Mouse (Mus musculus): ENCODE results near the gene Sgk1. TPM values are rescaled to one million over a fixed set of nuclear protein-coding genes. Genes with fewer than 3 reads are reported as not detected.
"Not testable (repeated sequence)": the region's sequence is repeated elsewhere in the genome, so short reads cannot be mapped to it uniquely, and the experiment has no call there.

Sgk1 gene
- polyA plus RNA-seq, 1 experiment from 2014 or later, result 71.0 TPM

DNA sequence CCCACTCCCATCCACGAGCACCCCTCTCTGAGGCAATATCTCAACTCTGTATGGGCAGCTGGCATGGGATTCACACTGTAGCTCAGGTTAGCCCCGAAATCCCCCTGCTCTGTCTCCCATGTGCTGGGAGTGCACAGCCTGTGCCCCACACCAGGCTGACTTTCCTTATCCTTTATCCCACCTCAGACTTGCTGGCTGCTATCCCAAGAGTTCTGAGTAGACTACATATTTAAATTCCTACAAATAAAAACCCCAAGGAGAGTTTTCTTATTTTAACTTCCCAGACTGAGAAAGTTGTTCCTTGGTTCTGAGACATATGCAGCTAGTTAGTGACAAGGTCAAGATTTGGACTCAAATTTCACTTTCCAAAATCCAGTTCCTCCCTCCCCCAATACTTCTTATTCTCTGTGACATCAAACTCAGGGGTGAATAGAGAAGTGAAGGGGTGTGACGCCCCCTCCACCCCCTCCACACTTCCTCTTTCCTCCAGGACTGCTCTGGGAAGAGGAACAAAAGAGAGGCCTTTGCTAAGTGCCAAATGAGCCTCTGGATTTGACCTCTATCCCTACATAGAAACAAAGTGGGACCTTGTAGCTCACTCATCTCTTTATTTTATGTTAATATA is 7.3 kb downstream of the Sgk1 start:
- no peaks in the 10 kb centered on the region for H3K9me3 ChIP-seq (ENCODE audit: control insufficient read depth, low read length)
- 67% methylated on average over 3 of the region's 3 CpGs for WGBS
- no peak for ATAC-seq (ENCODE audit: low read depth)
- no peaks in the 10 kb centered on the region for H3K27me3 ChIP-seq (ENCODE audit: control insufficient read depth, insufficient read depth, low read depth, low read length)
- no peak overlapping the region for H3K4me3 ChIP-seq (ENCODE audit: low read length)
- no peaks in the 10 kb centered on the region for H3K4me1 ChIP-seq (replicated peaks; ENCODE audit: control insufficient read depth, insufficient read depth, low read length)
- no peaks in the 10 kb centered on the region for H3K36me3 ChIP-seq (ENCODE audit: control insufficient read depth, insufficient read depth, low read length)
- H3K27ac ChIP-seq (ENCODE audit: low read length), result no peak overlapping the region
- no peak overlapping the region for H3K9ac ChIP-seq (ENCODE audit: low read length)
- H3K4me2 ChIP-seq (ENCODE audit: low read depth, low read length), result no peak overlapping the region

DNA sequence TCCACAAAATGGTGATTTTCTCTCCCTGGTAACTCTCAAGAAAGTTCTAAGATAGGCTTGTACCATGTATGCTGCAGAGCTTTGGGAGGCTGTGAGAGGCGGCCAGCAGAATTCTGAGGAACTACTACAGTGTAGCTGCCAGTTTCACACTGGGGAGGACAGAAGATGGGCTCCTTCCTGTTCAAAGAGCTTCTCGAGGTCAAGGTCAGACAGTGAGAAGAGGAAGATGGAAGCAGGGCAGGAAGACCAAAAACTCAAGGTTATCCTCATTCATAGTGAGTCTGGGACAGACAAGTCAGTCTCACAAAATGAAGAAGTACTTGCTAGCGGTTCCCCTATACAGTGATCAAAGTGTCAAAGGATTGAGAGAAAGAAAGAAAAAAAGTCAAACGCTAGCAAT is 8.3 kb downstream of the Sgk1 start:
- ATAC-seq (ENCODE audit: low read depth), result no peak
- whole genome bisulfite sequencing, result 83% methylated on average over 4 of the region's 4 CpGs
- no peaks in the 10 kb centered on the region for H3K27me3 ChIP-seq (ENCODE audit: control insufficient read depth, insufficient read depth, low read depth, low read length)
- no peaks in the 10 kb centered on the region for H3K36me3 ChIP-seq (ENCODE audit: control insufficient read depth, insufficient read depth, low read length)
- H3K4me2 ChIP-seq (ENCODE audit: low read depth, low read length), result no peak overlapping the region
- H3K4me3 ChIP-seq (ENCODE audit: low read length), result no peak overlapping the region
- no peak overlapping the region for H3K27ac ChIP-seq (ENCODE audit: low read length)
- no peak overlapping the region for H3K9ac ChIP-seq (ENCODE audit: low read length)
- H3K4me1 ChIP-seq (replicated peaks; ENCODE audit: control insufficient read depth, insufficient read depth, low read length), result no peaks in the 10 kb centered on the region
- no peaks in the 10 kb centered on the region for H3K9me3 ChIP-seq (ENCODE audit: control insufficient read depth, low read length)

DNA sequence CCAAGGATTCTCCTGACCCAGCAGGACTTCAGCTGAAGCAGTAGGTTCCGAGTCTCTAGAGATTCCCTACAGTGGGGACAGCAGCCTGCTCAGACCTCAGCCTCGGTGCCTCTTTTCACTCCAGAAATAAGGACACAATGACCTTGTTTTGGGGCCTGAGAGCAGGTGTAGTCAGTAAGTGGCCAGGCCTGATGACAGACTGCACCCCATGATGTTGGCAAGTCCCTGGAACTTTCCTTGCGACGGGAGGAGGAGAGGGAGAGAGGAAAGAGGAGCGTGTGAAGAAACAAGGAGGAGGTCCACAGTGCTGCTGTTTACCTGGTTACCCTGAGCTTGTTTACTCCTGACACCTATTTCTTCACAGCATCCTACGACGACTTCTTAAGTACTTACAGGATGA is 9.5 kb downstream of the Sgk1 start:
- Histone ChIP-seq H3K4me3 (ENCODE audit: low read length) (no peak overlapping the region), H3K4me2 (ENCODE audit: low read depth, low read length) (no peak overlapping the region), H3K4me1 (replicated peaks; ENCODE audit: control insufficient read depth, insufficient read depth, low read length) (no peaks in the 10 kb centered on the region), H3K27ac (ENCODE audit: low read length) (no peak overlapping the region), H3K36me3 (ENCODE audit: control insufficient read depth, insufficient read depth, low read length) (no peaks in the 10 kb centered on the region), H3K9ac (ENCODE audit: low read length) (no peak overlapping the region), H3K27me3 (ENCODE audit: control insufficient read depth, insufficient read depth, low read depth, low read length) (no peaks in the 10 kb centered on the region), H3K9me3 (ENCODE audit: control insufficient read depth, low read length) (no peaks in the 10 kb centered on the region)
- ATAC-seq (ENCODE audit: low read depth), result no peak
- 29% methylated on average over 7 of the region's 7 CpGs for WGBS

DNA sequence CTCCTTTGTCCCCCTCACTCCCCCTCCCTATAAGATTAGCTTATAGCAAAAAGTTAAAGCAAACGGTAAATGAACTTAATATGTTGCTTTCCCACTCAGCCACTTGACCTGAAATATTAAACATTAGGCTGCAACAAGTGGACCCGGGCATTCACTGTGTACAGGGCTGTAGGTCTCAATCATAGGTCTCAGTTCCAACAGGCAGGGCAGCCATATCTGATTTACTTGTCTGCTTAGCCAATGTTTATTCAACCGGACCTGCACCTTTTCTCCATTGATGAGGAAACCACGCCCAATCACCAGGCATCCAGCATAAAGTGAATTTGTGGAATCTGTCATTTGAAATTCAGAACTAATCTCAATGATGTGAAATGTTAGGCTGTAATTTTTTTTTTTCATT is 10.1 kb downstream of the Sgk1 start:
- H3K27me3 ChIP-seq (ENCODE audit: control insufficient read depth, insufficient read depth, low read depth, low read length), result no peaks in the 10 kb centered on the region
- H3K36me3 ChIP-seq (ENCODE audit: control insufficient read depth, insufficient read depth, low read length), result no peaks in the 10 kb centered on the region
- no peak overlapping the region for H3K9ac ChIP-seq (ENCODE audit: low read length)
- no peak for ATAC-seq (ENCODE audit: low read depth)
- no peak overlapping the region for H3K4me3 ChIP-seq (ENCODE audit: low read length)
- 44% methylated on average over 4 of the region's 4 CpGs for WGBS
- H3K27ac ChIP-seq (ENCODE audit: low read length), result no peak overlapping the region
- H3K9me3 ChIP-seq (ENCODE audit: control insufficient read depth, low read length), result no peaks in the 10 kb centered on the region
- no peaks in the 10 kb centered on the region for H3K4me1 ChIP-seq (replicated peaks; ENCODE audit: control insufficient read depth, insufficient read depth, low read length)
- no peak overlapping the region for H3K4me2 ChIP-seq (ENCODE audit: low read depth, low read length)

DNA sequence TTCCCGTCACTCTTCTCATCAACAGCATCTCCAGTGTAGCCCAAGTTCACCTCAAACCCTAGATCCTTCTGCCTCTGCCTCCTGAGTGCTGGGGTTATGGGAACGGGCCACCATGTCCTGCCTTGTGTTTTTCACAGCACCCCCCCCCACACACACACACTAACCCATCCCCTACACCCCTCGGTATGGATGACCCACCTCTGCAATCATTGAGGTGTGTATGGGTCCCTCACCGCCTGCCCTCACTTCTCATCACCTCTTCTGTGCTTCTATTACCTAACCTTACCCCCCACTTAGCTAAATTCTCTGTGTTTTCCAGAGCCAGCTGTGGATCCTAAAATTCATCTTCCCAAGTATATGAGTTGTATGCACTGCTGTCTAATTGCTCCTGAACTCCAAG is 16.4 kb downstream of the Sgk1 start:
- H3K36me3 ChIP-seq (ENCODE audit: control insufficient read depth, insufficient read depth, low read length), result no peaks in the 10 kb centered on the region
- no peaks in the 10 kb centered on the region for H3K4me1 ChIP-seq (replicated peaks; ENCODE audit: control insufficient read depth, insufficient read depth, low read length)
- no peaks in the 10 kb centered on the region for H3K9me3 ChIP-seq (ENCODE audit: control insufficient read depth, low read length)
- 91% methylated on average over 4 of the region's 4 CpGs for WGBS
- H3K27me3 ChIP-seq (ENCODE audit: control insufficient read depth, insufficient read depth, low read depth, low read length), result no peaks in the 10 kb centered on the region
- H3K27ac ChIP-seq (ENCODE audit: low read length), result no peak overlapping the region
- H3K9ac ChIP-seq (ENCODE audit: low read length), result no peak overlapping the region
- no peak for ATAC-seq (ENCODE audit: low read depth)
- H3K4me2 ChIP-seq (ENCODE audit: low read depth, low read length), result no peak overlapping the region
- no peak overlapping the region for H3K4me3 ChIP-seq (ENCODE audit: low read length)

DNA sequence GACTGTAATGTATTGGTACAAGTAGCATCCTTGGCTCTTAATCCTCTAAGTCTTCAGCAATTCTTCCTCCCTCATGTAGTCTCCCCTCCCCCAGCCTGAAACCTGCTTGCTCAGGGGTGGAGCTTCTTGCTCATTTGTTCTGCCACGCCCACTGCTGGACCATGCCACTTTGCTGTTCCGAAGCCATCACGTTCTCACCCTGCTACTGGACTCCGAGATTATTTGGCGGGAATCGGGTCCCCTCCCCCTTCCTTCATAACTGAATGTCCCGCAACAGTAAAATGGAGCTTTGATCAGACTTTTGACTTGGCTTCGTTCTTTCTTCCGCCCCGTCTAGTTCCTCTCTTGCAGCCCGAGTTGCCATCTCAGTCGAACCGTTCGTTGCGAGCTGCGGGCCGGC is 16.9 kb downstream of the Sgk1 start:
- not testable (repeated sequence) for H3K36me3 ChIP-seq (ENCODE audit: control insufficient read depth, insufficient read depth, low read length); H3K4me2 ChIP-seq (ENCODE audit: low read depth, low read length); H3K27me3 ChIP-seq (ENCODE audit: control insufficient read depth, insufficient read depth, low read depth, low read length); H3K27ac ChIP-seq (ENCODE audit: low read length); H3K9me3 ChIP-seq (ENCODE audit: control insufficient read depth, low read length); H3K4me1 ChIP-seq (replicated peaks; ENCODE audit: control insufficient read depth, insufficient read depth, low read length); ATAC-seq (ENCODE audit: low read depth); H3K9ac ChIP-seq (ENCODE audit: low read length); H3K4me3 ChIP-seq (ENCODE audit: low read length)
- 92% methylated on average over 17 of the region's 17 CpGs for WGBS

DNA sequence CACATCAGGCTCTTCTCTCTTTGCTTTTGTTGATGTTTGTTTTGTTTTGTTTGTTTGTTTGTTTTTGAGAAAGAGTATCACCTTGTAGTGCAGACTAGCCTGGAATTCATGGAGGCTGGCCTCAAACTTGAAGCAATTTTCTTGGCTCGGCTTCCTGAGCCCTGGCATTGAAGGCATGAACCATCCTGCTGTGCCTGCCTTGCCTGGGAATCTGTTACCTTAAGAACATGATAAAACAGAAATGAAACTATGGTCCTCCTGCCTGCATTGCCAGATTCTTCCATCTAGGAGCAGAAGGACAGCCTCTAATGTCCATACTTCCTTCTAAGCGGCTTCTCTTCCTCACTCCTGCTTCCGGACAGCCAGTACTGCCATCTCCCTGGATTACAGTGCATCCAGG is 17.4 kb downstream of the Sgk1 start:
- Histone ChIP-seq H3K27ac (ENCODE audit: low read length) (no peak overlapping the region), H3K9me3 (ENCODE audit: control insufficient read depth, low read length) (no peaks in the 10 kb centered on the region), H3K27me3 (ENCODE audit: control insufficient read depth, insufficient read depth, low read depth, low read length) (no peaks in the 10 kb centered on the region), H3K4me1 (replicated peaks; ENCODE audit: control insufficient read depth, insufficient read depth, low read length) (no peaks in the 10 kb centered on the region), H3K36me3 (ENCODE audit: control insufficient read depth, insufficient read depth, low read length) (no peaks in the 10 kb centered on the region), H3K4me3 (ENCODE audit: low read length) (no peak overlapping the region), H3K9ac (ENCODE audit: low read length) (no peak overlapping the region), H3K4me2 (ENCODE audit: low read depth, low read length) (no peak overlapping the region)
- no peak for ATAC-seq (ENCODE audit: low read depth)
- 84% methylated on average over 3 of the region's 3 CpGs for WGBS

DNA sequence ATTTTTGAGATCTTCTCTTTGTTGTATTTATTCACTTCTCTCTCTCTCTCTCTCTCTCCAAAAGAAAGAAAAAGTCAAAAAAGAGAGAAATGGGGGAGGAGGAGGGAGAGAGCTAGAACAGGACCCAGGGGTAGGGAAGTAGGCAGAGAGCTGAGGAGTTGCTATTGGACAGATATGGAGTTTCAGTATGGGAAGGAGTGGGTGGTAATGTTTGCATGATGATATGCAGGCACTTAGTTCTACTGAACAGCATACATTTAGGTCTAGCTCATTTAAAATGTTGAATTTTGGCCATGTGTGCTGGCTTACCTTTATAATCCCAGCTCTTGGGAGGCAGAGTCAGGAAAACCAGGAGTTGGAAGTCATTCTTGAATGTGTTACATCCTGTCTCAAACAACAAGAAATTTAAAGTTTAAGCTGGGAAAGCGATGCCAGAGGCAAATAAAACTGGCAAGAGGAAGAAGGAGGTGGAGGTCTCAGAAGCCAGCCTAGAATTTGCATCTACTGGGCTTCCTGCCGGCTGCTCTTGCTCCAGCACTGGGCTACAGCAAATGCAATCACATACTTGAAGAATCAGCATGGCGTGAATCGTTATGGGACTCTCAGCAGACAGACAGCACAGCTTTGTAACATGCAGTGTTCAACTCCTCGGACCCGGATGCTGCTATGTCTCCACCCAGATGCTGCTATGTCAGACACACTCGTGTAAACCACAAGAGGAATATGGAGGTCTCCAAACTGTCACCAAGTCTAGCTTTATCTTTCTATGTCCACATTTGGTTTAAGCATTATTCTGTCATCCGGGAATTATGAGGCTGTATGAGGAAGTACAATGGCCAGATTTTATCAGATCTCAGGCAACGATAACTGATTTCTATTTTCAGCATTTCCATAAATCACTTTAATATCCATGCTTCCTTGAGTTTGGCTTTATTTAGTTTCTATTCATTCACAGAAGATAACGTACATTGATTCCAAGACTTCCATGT is 20.5 kb downstream of the Sgk1 start:
- Histone ChIP-seq H3K36me3 (ENCODE audit: control insufficient read depth, insufficient read depth, low read length) (no peaks in the 10 kb centered on the region), H3K4me1 (replicated peaks; ENCODE audit: control insufficient read depth, insufficient read depth, low read length) (no peaks in the 10 kb centered on the region), H3K9me3 (ENCODE audit: control insufficient read depth, low read length) (no peaks in the 10 kb centered on the region), H3K9ac (ENCODE audit: low read length) (no peak overlapping the region), H3K27ac (ENCODE audit: low read length) (no peak overlapping the region), H3K27me3 (ENCODE audit: control insufficient read depth, insufficient read depth, low read depth, low read length) (no peaks in the 10 kb centered on the region), H3K4me3 (ENCODE audit: low read length) (no peak overlapping the region), H3K4me2 (ENCODE audit: low read depth, low read length) (no peak overlapping the region)
- peak; percentile 12; the same call in 1 of the 2 replicates for ATAC-seq (ENCODE audit: low read depth)
- WGBS, result 79% methylated on average over 10 of the region's 10 CpGs

DNA sequence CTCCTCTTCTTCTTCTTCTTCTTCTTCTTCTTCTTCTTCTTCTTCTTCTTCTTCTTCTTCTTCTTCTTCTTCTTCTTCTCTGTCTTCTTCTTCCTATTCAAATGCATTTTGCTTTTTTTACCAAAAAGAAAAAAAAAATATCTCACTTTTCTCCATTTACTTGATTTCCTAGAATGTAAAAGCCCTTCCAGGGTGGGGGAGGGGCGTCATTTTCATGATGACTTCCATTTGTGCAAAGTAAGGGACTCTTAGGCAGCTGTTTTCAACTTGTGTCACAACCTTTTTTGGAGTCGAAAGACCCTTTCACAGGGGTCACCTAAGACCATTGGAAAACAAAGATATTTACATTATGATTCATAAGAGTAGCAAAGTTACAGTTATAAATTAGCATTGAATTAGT is 22.2 kb downstream of the Sgk1 start:
- no peak for ATAC-seq (ENCODE audit: low read depth)
- 59% methylated on average over 2 of the region's 2 CpGs for WGBS

More for the DNA sequence above, 22.2 kb downstream of the Sgk1 start:
- Histone ChIP-seq H3K4me3 (ENCODE audit: low read length) (no peak overlapping the region), H3K27ac (ENCODE audit: low read length) (no peak overlapping the region), H3K9me3 (ENCODE audit: control insufficient read depth, low read length) (no peaks in the 10 kb centered on the region), H3K27me3 (ENCODE audit: control insufficient read depth, insufficient read depth, low read depth, low read length) (no peaks in the 10 kb centered on the region), H3K4me2 (ENCODE audit: low read depth, low read length) (no peak overlapping the region), H3K36me3 (ENCODE audit: control insufficient read depth, insufficient read depth, low read length) (no peaks in the 10 kb centered on the region), H3K9ac (ENCODE audit: low read length) (no peak overlapping the region), H3K4me1 (replicated peaks; ENCODE audit: control insufficient read depth, insufficient read depth, low read length) (no peaks in the 10 kb centered on the region)
